Mouse (Mus musculus) G1E-ER4 (cell line): Measurements from ENCODE around the gene Nemf. TPM values are rescaled to one million over a fixed set of nuclear protein-coding genes. Genes with fewer than 3 reads are reported as not detected.

Experiments
- GATA1 ChIP-seq: IDR thresholded peaks from one replicate; pipeline ENCODE4 v1.8.0; 2012; ENCODE audit warnings: low read length, inconsistent platforms
- polyA plus RNA-seq: library from polyadenylated mRNA; stranded (reverse); fragments of >175 nt; gene quantifications from 2 replicates; pipeline ENCODE4 v1.2.3, GENCODE M21; 2012

Gene Nemf
- polyA plus RNA-seq, 1 experiment, result 2.1 TPM

GRCm38 (mm10) chr12:69377188-69377587 is 20.2 kb upstream of the Nemf start:
- no peak for TF ChIP-seq GATA1

DNA sequence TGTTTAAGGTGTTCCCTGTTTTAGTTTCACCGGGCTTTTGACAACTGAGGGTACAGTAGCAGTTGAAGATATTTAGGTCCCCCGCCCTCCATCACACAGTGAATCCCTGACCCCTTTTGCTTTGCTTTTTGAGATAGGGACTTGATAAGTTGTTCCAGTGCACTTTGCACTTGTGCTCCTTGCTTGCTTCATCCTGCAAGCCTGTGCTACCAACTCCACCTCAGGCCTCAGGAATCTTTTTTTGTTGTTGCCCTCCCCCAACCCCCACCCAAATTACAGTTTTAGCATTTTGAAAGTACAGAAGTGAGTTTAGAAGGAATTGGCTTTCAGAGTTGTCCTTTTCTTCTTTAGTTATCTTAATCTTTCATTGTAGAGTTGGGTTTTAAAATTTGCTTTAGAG is 19.2 kb upstream of the Nemf start:
- no peak for TF ChIP-seq GATA1

GRCm38 (mm10) chr12:69373850-69374766 is 17.1 kb upstream of the Nemf start:
- TF ChIP-seq GATA1, result no peak

GRCm38 (mm10) chr12:69372731-69373331 is 15.9 kb upstream of the Nemf start:
- TF ChIP-seq GATA1, result no peak

DNA sequence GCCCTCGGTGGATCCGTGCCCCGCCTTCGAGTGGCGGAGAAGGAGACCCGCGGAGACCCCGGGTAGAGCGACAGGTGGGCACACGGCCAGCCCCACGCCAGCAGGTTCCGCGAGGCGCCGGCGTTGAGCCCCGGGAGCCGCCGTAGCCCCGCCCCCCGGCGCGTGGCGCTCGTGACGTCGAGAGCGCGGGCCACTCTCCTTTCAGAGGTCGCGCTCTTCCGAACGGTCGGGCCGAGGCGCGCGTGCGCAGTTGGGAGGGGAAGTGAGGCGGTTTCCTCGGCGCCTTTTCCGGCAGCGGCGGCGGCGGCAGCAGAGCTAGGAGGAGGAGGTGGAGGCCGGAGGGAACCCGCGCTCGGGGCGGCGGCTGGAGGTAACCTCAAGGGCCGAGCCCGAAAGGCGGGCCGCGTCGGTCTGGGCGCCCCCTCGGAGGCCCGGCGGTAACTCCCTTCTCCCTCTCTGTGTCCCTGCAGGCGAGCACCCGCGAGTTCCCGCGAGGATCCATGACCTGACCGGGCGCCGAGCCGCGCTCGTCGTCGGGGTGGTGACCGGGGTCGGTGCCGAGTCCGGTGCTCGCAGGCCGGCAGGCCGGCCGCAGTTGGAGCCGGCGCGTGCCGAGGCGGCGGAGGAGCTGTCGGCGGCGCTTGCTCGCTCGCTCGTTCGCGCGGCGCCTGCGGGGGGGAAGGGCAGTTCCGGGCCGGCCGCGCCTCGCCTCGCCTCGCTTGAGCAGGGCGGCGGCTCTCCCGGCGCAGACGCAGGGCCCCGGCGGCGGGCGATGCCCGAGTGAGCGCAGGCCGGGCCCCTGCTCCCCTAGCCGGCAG is 15.1 kb upstream of the Nemf start, which contains the start of the genes Arf6 and Gm9887:
TSS of gene Arf6 (plus strand) at position 297 of the 818 bp plus-strand sequence.
TSS of gene Gm9887 (minus strand) at position 605 of the 818 bp plus-strand sequence.
- no peak for TF ChIP-seq GATA1

DNA sequence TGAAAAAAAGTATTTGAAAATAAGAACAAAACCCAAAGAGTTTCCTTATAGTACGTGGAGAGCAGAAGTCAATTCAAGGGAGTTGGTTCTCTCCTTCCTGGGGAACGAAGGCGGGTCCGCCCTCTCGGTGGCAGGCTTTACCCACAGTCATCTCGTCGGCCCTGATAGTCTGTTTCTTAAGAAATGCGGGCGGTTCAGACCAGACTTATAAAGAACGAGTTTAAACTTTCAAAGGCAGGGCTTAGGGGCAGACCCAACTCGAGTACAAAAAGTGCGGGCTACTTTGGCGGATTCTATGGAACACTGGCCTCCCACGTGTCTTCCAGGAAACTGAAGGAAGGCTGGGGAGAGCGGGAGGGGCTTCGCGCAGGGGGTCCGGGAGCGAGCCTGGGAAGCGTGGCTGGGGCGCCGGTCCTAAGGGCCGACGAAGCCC is 14.5 kb upstream of the Nemf start:
- TF ChIP-seq GATA1, result no peak

GRCm38 (mm10) chr12:69370936-69371335 is 14.0 kb upstream of the Nemf start:
- TF ChIP-seq GATA1, result no peak

GRCm38 (mm10) chr12:69367557-69367956 is 10.6 kb upstream of the Nemf start:
- no peak for TF ChIP-seq GATA1

GRCm38 (mm10) chr12:69366424-69366823 is 9.5 kb upstream of the Nemf start:
- TF ChIP-seq GATA1, result no peak

DNA sequence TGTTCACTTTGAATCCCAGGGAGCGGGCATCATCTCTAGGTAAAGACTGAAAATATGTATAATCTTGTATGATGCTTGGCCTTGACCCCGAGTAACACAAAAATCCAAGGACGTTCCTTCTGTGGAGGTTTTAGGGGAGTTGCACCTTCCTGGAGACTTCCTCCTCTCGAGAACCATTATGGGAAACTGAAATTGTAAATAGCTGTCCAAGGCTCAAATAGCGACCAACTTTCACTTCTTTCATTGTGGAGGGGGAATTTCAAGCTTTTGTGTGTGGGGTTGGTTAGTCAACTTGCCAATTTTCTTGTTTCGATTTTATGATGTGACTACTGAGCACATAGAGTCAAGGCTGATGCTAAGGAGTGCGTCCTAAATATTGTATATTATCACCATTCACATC is 8.8 kb upstream of the Nemf start:
- TF ChIP-seq GATA1, result no peak

DNA sequence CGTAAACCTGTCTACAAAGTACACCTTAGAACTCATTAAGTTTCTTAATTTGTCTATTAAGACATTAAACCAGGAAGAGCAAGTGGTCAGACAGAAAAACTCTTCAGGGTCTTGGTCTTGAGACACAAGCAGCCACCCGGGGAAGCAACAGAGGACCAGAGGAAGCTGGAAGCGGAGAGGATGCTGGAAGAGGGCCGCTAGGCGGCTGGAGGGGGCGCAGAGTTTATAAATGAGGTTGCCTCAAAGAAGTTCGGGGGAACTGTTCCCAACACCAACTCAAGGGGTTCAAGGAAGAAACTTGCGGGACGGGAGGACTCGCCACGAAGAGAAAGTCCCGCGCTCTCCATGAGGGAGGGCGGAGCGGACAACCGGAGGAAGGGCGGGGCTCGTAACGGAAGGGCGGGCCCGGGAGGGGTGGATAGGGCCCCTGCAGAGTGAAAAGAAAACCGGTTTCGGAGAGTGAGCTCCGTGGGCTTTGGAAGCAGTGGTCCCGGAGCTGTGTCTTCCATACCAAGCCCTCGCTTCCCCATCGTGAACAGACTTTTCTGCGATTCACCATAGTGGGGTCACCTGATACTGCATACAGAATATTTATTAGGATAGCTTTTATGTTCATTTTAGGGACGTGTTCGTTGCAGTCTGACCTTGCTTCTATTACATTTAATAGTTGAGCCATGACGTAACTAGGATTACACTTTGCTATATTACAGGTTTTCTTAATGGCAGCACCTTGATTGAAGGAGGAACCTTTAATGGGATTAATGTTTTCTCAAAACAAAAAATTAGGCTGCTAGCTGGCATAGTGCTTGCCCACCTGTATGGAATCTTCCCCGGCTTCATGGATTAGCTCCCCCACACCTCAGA is 7.2 kb upstream of the Nemf start:
- no peak for TF ChIP-seq GATA1

- TF ChIP-seq GATA1, result no peak
Observed at GRCm38 (mm10) chr12:69362388-69362787, 5.4 kb upstream of the Nemf start.

DNA sequence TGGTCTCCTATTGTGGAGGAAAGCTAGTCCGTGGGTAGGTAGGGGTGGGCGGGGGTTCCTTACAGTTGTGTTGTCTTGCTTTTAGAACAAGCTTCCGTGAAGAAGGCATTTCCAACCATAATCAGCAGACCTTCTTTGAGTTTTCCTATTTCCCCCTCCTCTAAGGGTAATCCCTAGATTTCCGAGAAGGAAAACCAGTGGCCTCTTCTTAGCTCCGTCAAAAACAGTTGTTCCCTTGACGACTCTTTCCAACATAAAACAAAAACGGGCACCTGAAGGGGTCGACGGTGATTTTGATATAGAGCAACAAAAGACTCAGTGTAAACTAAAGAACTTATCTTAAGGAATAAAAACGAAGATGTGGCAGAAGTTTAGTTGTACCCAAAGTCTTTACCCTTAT is 5.0 kb upstream of the Nemf start:
- no peak for TF ChIP-seq GATA1

DNA sequence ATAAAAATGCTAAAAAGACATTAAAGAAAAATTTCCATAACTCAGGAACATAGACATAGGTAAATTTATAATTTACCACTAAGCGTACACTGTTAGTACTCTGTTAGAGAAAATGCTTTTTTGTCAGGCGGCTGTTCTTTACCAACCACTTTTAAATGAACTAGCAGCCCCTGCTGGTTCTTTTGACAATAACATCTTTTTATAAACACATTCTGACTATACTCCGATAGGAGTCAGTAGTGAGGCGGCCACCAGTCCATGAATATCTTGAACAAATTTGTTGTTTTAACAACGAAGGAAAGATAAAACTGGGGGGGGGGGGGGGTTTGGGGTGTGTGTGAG is 3.7 kb upstream of the Nemf start:
- TF ChIP-seq GATA1, result no peak

DNA sequence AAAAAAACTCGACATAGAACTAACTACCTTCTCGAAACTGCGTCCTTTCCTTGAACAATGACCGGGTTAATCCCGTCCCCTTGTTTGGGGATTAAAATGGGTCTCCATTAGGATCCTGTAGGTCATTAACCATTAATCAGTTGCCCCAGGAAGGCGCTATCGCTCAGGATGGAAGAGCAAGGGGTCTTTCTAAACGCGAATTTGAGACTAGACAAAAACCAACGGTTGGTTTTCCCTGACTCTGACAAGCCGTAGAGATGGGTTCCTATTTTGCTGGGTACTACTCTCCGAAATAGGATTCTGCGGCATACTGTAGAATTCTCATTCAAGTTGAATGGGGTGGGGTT is 308 bp upstream of the Nemf start:
- TF ChIP-seq GATA1, result no peak

DNA sequence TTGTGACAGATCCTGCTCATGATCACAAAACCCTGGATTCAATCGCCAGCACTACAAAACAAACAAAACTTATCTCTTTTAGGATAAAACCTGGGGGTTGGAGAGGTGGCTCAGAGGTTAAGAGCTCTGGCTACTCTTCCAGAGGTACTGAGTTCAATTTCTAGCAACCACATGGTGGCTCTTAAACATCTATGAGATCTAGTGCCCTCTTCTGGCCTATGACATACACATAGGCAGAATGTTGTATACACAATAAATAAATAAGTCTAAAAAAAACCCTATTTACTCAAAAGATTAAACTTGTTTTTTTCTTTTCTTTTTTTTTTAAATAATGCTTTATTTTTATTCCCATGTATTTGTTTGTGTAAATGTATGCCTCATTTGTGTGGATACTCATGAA is 5.3 kb downstream of the Nemf start:
- no peak for TF ChIP-seq GATA1
